Mouse (Mus musculus) kidney, postnatal 25 days (tissue): ENCODE data around the gene G430095P16Rik.
A peak's percentile ranks its signal among the peaks of the same experiment; 100 is the strongest.

Experiments
- DNase-seq, 2 experiments: peaks; one replicate each; pipeline ENCODE4 v3.0.0; 2021; ENCODE audit warnings: mixed read lengths in 2 of 2

Gene G430095P16Rik

GRCm38 (mm10) chr8:84722850-84723570 is at the start of gene G430095P16Rik:
Gene G430095P16Rik, plus strand, starts transcription at chr8:84723007.
- peak; percentile 77 to 90 for DNase-seq

GRCm38 (mm10) chr8:84677305-84677704 is 45.5 kb upstream of the G430095P16Rik start:
- DNase-seq: no peak

DNA sequence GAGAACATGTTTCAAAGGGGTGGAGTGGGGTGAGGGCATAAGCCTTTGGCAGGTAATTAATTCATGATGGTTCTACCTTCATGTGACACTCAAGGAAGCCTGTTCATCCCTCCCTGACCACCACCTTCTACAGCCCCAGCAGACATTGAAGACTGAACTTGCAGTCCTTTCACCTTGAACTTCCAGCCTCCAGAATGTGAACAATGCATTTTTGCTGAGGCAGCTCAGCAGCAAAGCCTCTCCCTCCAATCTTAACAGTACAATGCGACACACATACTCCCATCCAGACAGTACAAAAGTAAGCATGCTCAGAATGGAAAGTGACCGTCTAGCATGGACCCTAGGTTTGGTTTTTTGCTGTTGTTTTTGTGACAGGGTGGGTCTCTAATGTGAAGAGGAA is 41.3 kb upstream of the G430095P16Rik start:
- DNase-seq: no peak

- no peak for DNase-seq
Measured at GRCm38 (mm10) chr8:84682257-84682656, 40.5 kb upstream of the G430095P16Rik start.

DNA sequence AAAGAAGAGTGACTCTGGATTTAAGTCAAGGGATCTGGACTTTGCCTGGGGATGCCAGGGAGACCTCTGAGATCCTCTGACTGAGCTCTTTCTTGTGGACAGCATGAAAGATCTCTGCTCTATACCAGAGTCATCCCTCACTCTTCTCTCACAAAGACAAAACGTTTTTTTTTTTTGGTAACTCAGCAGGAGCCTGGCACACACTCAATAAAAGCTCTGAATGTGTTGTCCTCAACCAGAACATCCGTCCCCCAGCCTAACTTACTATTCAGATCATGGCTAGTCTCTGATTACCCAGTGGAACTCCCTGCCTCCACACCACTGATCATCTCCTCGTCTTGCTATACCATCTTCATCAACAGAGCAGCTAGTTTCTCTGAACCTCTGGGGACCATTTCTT is 38.3 kb upstream of the G430095P16Rik start:
- no peak for DNase-seq

- DNase-seq: peak; percentile 68 to 69
Measured at GRCm38 (mm10) chr8:84686191-84687002, 36.4 kb upstream of the G430095P16Rik start, which contains the start of gene Trmt1. Gene Trmt1, plus strand, starts transcription at chr8:84686307.

- peak; percentile 25 to 67 for DNase-seq
Measured at GRCm38 (mm10) chr8:84687003-84687704, 35.7 kb upstream of the G430095P16Rik start.

- peak; percentile 91 to 96 for DNase-seq
Measured at GRCm38 (mm10) chr8:84687705-84688100, 35.1 kb upstream of the G430095P16Rik start, which contains the start of gene Nacc1. Gene Nacc1, minus strand, starts transcription at chr8:84687862.

GRCm38 (mm10) chr8:84689091-84689915 is 33.5 kb upstream of the G430095P16Rik start:
- DNase-seq: peak; percentile 93 to 94

- no peak for DNase-seq
Measured at GRCm38 (mm10) chr8:84693332-84693731, 29.5 kb upstream of the G430095P16Rik start.

GRCm38 (mm10) chr8:84695140-84695539 is 27.7 kb upstream of the G430095P16Rik start:
- DNase-seq: no peak

GRCm38 (mm10) chr8:84697166-84698130 is 25.4 kb upstream of the G430095P16Rik start:
- DNase-seq: peak in 1 of 2 experiments; percentile 57

DNA sequence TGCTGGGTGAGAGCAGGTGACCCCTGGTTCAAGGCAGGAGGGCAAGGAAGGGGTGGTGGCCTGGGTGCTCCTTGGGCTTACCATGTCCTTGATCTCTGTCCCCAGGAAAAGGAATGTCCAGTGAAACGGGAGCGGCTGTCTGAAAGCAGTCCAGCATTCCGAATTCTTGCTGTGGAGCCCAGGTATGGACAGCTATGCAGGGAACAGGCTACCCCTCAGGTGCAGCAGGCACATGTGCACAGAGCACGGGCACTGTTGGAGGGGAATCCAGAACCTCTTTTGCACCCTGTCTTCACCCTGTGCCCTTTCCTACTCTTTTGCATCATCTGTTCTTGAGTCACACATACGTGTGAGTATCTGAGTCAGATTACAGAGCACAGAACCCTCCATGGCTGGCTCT is 24.5 kb upstream of the G430095P16Rik start:
- no peak for DNase-seq

DNA sequence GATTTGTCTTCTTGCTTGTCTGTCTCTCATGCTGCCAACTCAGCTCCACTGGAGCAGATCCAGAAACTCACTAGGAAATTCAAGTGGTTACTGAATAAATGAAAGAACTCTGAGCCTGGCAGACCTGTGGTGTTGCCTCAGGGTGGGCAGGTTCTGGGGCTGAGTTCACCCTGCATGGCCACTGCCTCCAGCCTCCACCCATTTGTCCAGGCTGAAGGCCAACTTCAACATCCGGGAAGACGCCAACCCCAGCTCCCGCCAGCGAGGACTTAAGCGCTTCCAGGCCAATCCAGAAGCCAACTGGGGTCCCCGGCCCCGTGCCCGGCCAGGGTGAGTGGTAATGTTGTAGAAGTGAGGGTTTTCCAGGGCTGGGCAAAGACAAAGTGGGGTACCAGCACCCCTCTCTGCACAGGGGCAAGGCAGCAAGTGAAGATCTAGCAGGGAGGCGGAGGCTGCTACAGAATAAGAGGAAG is 23.8 kb upstream of the G430095P16Rik start:
- DNase-seq: peak; percentile 77 to 89

- DNase-seq: peak; percentile 73 to 90
Measured at GRCm38 (mm10) chr8:84699861-84700322, 22.9 kb upstream of the G430095P16Rik start.

- no peak for DNase-seq
Measured at GRCm38 (mm10) chr8:84700526-84700925, 22.3 kb upstream of the G430095P16Rik start.

- DNase-seq: peak; percentile 70 to 88
Measured at GRCm38 (mm10) chr8:84700941-84701911, 21.6 kb upstream of the G430095P16Rik start, which contains the start of gene Lyl1. Gene Lyl1, plus strand, starts transcription at chr8:84701457.

DNA sequence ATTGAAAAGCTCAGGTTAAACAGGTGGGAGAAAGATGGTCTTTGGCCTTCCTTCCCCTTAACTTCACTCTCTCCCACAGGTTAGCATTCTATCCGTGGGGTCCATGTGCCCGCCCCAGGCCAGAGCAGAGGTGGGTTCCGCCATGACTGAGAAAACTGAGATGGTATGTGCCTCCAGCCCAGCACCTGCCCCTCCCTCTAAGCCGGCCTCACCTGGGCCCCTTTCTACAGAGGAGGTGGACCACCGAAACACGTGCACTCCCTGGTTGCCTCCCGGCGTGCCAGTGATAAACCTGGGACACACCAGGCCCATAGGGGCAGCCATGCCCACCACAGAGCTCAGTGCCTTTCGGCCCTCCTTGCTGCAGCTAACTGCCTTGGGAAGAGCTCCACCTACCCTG is 20.2 kb upstream of the G430095P16Rik start:
- no peak for DNase-seq

- no peak for DNase-seq
Measured at GRCm38 (mm10) chr8:84702963-84703465, 19.8 kb upstream of the G430095P16Rik start.
